Mouse (Mus musculus) adrenal gland, adult 8-10 months (tissue): ENCODE results near the gene Pde4d. TPM values are rescaled to one million over a fixed set of nuclear protein-coding genes. Genes with fewer than 3 reads are reported as not detected.

ENCODE experiments used
- DNase-seq: peaks from one replicate; pipeline ENCODE4 v3.0.0; 2022
- total RNA-seq, 4 experiments: library from RNA; stranded (reverse); gene quantifications; 2 replicates each; pipeline ENCODE4 v1.2.4; 2022

Pde4d gene
- total RNA-seq, 4 experiments from 2014 or later = 10.8 to 13.3 (median 12.0) TPM

- no peak for DNase-seq
Observed at GRCm38 (mm10) chr13:109581284-109582070, 1131.7 kb downstream of the Pde4d start.

- no peak for DNase-seq
Observed at GRCm38 (mm10) chr13:109590048-109590447, 1140.3 kb downstream of the Pde4d start.

DNA sequence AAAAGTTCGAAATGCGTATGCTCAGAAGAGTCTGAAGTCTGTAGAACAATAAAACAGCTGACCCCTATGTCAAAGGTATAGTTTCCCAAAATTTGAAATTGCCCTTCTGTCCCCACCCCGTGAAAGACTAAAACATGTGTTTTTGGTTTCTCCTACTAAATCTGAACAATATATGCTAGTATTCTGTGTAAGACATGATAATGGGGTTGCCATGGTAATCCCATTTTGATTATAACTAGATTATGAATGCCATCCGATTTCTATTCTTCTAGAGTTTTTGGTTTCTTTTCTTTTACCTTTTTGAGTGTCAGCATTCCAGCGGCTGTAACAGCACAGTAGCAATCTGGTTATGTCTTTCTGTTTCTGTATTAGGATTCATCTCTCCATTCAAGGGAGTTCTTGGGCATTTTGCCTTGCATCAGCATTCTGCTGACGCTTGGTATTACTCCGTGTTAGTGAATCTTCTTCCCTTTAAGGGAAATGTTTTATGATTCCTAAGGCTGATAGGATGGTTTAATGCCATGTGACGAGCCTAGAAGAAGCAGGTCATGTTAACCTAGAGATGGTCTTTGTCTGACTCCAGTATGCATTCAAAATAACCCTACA, 1142.5 kb downstream of the Pde4d start:
- DNase-seq = no peak

- DNase-seq = no peak
Observed at GRCm38 (mm10) chr13:109599711-109600110, 1150.0 kb downstream of the Pde4d start.

- DNase-seq = no peak
Observed at GRCm38 (mm10) chr13:109604017-109604416, 1154.3 kb downstream of the Pde4d start.

DNA sequence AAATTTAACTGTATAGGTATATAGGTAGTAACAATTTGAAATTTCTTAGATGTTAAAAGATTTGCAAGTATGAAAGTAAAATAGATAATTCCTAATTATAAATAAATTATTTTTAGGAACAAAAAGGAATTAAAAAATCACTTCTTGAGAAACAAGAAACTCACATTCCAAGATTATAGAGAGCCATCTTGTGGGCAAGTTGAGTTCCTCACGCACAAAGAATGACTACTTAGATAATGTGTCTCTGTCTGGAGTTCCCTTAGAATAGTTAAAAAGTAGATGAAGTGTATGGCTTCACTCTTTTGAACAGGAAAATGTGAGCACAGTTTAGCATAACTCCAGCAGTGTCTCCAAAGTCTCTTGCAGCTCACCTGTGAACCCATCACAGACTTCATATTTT, 1155.4 kb downstream of the Pde4d start:
- no peak for DNase-seq

DNA sequence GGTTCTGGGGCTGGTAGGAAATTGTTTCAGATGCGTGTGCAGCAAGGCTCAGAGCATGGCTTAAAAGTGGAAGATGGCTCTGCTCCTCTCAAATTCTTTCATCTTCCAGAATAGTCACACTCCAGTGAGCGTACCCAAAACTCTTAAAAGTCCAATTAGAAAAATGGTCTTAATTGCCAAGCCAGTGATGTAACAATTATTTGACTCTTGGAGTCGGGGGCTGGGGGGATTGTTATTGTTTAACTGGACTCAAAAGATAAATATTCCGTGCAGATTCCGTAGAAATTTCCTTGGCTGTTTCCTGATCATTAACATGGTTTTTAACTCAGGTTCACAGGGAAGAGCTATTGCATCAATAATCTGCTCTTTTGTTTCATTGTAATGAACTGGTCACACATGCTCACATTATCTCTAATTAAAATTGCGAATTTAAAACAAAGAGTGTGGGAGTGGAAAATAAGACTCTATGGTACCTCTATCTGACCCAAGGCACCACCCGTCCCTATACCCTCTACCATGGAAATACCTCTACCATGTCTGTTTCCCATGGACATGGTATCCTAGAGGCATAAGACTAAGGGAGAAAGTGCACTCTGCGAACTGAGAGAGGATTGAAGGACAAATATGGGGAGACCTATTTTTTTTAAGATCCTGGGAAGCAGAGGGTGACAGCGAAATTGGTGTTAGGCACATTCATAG, 1159.5 kb downstream of the Pde4d start:
- no peak for DNase-seq

DNA sequence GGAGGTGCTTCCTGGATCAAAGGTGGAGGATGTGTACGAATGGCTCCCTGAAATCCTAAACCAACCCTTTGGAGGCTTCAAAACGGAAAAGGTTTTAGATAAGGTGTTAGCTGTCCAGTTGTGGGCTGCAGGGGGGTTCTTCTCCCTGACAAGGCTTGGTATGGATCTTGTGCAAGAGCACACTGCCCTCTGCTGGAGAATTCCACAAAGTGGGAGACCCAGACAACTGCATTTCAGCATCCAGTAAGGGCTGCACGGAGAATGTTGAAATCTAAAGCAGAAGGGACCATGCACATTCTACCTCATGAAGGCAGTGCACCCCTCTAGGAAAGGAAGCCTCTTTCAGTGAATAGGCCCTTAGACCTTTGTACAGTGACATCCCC, 1160.0 kb downstream of the Pde4d start:
- peak; percentile 18 for DNase-seq

DNA sequence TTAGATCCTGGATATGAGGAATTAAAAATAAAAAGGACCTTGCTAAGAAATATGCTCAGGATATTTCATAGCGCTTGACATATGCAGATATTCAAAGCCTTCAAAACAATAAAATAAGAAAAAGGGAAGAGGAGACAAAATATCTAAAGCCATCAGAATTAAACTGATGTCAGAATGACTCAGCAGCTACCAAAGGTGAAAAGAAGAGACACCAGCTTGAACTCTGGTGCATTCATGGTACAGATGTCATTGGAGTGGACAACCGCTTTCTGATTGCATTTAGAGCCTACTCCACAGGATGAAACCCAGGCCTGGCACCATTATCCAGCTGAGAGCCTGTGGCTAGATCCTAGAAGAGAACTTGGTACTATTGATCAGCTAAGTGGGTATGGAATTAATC, 1161.0 kb downstream of the Pde4d start:
- no peak for DNase-seq

GRCm38 (mm10) chr13:109615213-109615784, 1165.6 kb downstream of the Pde4d start:
- DNase-seq = no peak

- DNase-seq = no peak
Observed at GRCm38 (mm10) chr13:109615785-109616281, 1166.1 kb downstream of the Pde4d start.

GRCm38 (mm10) chr13:109619158-109619657, 1169.5 kb downstream of the Pde4d start:
- no peak for DNase-seq

- no peak for DNase-seq
Observed at GRCm38 (mm10) chr13:109622207-109622606, 1172.5 kb downstream of the Pde4d start.

- no peak for DNase-seq
Observed at GRCm38 (mm10) chr13:109623201-109623600, 1173.5 kb downstream of the Pde4d start.

DNA sequence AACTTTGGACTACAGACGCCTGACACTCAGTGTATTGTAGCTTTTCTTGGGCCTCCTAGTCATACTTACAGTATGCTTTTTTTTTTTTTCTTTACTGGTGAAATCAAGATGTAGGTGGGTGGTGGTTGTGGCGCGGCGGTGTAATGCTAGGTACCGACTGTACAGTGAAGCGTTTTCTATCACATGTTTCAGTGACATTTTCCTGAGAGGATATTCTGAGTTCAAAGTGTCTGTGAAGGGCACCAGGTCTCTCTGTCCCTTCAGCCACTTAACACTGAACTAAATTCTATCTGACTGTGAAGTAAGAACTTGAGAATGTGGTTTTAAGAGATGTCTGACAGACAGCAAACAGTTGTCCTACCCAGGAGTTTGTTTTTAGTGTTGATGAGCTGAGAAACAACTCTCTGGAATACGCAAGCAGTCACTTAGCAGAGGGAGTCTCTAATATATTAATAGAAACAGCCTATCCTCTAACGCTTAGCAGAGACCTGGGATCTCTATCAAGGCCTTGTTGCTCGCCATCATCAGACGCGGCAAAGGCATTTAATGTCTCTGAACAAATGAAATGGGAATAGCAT, 1175.1 kb downstream of the Pde4d start:
- no peak for DNase-seq

DNA sequence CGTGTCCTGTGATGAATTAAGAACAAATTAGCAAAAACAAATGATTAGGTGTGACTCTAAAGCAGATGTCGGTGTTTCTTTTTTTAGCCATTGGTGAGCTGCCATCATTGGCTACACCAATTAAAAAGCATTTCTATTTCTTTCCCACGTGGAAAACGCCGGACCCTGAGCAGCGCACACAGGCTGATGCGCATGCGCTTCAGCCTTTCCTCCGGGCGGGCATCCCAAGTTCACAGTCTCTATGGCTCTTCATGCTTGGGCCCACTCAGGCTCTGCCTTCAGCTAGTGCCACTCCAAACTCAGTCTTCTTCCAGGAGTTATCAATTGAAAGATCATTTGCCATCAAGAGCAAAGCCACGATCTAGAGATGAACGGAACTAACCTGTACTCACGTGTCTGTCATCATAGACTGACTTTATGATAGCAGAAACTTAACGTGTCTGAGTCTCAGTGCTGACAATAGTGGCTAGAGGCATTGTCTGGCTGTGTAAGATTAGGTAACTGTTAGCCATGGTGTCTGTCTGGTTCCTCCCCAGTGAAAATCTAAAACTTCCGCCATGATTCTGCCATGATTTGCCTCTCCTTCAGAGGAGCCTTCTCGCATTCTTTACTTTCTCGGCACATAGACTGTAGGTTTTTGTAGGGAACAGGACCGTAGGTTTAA, 1175.8 kb downstream of the Pde4d start:
- DNase-seq = no peak

- no peak for DNase-seq
Observed at GRCm38 (mm10) chr13:109627265-109627664, 1177.5 kb downstream of the Pde4d start.

GRCm38 (mm10) chr13:109628606-109629005, 1178.9 kb downstream of the Pde4d start:
- DNase-seq = no peak

- no peak for DNase-seq
Observed at GRCm38 (mm10) chr13:109629216-109629615, 1179.5 kb downstream of the Pde4d start.

- DNase-seq = no peak
Observed at GRCm38 (mm10) chr13:109631399-109632026, 1181.8 kb downstream of the Pde4d start.

DNA sequence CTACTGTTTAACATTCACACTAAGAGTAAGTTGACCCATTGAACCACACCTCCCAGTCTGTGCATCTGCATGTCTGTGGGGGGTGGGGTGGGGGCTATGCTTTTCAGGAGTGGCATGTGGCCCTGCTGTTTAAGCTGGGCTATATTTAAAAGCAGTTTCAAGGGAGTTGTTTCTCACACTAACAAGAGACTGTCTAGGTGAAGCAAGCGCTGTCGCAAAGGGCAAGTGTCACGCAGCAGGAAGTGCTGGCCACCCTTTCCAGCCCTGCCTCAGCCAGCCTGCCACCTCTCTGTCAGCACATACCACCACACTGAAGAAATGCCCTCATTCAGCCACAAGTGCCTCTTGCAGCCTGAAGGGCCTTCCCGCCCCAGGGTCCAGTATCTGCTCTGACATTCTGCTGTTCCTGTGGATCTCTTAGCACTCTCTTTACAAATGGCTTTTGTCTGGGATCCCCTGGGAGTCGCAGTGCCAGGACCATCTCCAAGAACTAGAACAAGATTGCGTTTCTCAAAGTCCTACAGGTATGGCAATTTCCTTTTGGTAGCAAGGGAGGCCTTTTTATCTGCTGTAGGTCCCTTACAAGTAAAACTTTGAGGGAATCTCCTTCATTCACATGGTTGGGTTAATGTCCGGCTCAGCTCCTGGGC, 1182.8 kb downstream of the Pde4d start:
- no peak for DNase-seq
